Mouse (Mus musculus) urinary bladder, adult 2 months (tissue): ENCODE measurements around the gene Cela3b. TPM values are rescaled to one million over a fixed set of nuclear protein-coding genes. Genes with fewer than 3 reads are reported as not detected.

Experiments
- DNase-seq: peaks from one replicate; pipeline ENCODE4 v3.0.0; 2022; ENCODE audit warnings: low spot score
- polyA plus RNA-seq: library from polyadenylated mRNA; depleted of rRNA; stranded (reverse); fragments of >200 nt; gene quantifications from 2 replicates; pipeline ENCODE4 v1.2.3, GENCODE M21; 2012; rRNA removed

Gene Cela3b
- 0.34 TPM in 1 of 2 replicates, not detected in the other for polyA plus RNA-seq

- no peak for DNase-seq
Observed at GRCm38 (mm10) chr4:137430502-137430901, at the start of gene Cela3b. Cela3b (minus strand) TSS chr4:137430540.

GRCm38 (mm10) chr4:137479757-137480156 is 49.4 kb upstream of the Cela3b start:
- DNase-seq = no peak

- no peak for DNase-seq
Observed at GRCm38 (mm10) chr4:137478306-137478705, 48.0 kb upstream of the Cela3b start.

GRCm38 (mm10) chr4:137477611-137478010 is 47.3 kb upstream of the Cela3b start:
- no peak for DNase-seq

GRCm38 (mm10) chr4:137476761-137477237 is 46.5 kb upstream of the Cela3b start:
- no peak for DNase-seq

DNA sequence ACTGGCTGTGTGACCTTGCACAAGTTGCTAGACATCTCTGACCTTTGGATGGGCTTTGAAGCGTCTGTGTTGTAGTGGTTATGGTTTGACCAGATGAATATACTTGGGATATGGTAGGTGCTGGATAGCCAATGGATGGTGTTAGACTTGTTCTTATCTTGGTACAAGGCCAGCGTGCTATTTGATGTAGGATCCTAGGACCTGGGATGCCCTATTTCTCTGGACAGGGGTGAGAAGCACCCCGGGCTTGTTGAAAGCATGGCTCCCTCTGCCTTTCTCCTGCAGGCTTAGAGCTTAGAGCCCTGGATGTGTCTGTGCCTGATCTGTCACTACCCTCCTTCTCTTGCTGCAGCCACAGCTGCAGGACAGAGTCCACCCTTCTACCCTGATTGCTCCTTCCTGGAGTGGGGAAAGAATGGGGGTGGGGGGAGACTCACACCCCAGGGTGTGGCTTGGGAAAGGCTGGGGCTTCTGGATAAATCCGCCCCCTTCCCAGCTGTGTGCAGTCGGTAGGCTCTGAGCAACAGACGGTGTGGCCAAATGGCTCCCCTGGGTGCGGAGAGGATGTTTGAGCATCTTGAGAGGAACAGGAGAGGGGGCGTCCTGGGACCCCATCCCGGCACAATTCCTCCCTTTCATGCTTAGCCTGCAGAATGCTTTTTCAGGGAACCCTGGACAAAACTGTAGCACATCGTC is 45.9 kb upstream of the Cela3b start:
- no peak for DNase-seq

GRCm38 (mm10) chr4:137475271-137476050 is 45.1 kb upstream of the Cela3b start:
- DNase-seq = no peak

- DNase-seq = no peak
Observed at GRCm38 (mm10) chr4:137474694-137475093, 44.4 kb upstream of the Cela3b start.

GRCm38 (mm10) chr4:137473701-137474388 is 43.5 kb upstream of the Cela3b start:
- no peak for DNase-seq

DNA sequence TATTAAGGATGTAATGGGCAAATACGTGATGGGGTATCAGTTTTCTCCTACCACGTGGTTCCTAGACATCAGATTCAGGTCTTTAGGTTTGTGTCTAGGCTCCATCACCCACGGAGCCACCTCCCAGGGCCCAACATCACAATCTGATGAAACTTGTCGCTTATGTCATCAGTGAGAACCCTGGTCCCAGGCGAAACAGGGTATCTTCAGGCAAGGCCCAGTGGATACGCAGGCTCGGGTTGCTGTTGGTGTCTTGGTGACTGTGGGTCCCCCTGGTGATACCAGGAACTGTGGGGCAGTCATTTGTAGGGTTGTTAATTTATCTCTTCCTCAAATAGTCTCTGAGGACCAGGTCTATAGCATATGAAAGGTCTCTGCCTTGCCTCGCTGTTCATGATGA is 42.9 kb upstream of the Cela3b start:
- no peak for DNase-seq

DNA sequence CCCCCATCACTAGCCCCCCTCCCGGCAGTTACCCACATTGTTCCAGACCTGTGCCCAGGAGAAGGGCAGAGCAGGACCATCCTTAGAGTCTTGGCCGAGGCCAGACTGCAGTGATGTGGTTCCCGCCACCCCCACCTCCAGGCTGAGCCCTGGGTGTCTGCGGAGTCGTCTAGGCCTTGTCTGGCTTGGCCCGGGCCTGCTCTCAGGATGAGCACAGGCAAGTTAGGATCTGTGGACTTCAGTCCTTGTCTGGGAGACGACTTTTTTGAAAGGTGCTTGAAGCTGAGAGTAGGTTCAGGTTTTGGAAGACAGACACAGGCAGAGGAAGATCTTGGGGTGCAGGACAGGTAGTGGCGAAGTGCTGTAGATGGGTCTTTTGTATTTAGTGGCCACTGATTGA is 41.0 kb upstream of the Cela3b start:
- DNase-seq = no peak

GRCm38 (mm10) chr4:137470701-137471317 is 40.5 kb upstream of the Cela3b start:
- no peak for DNase-seq

GRCm38 (mm10) chr4:137469845-137470692 is 39.7 kb upstream of the Cela3b start:
- DNase-seq = no peak

GRCm38 (mm10) chr4:137469081-137469844 is 38.9 kb upstream of the Cela3b start:
- DNase-seq = no peak

DNA sequence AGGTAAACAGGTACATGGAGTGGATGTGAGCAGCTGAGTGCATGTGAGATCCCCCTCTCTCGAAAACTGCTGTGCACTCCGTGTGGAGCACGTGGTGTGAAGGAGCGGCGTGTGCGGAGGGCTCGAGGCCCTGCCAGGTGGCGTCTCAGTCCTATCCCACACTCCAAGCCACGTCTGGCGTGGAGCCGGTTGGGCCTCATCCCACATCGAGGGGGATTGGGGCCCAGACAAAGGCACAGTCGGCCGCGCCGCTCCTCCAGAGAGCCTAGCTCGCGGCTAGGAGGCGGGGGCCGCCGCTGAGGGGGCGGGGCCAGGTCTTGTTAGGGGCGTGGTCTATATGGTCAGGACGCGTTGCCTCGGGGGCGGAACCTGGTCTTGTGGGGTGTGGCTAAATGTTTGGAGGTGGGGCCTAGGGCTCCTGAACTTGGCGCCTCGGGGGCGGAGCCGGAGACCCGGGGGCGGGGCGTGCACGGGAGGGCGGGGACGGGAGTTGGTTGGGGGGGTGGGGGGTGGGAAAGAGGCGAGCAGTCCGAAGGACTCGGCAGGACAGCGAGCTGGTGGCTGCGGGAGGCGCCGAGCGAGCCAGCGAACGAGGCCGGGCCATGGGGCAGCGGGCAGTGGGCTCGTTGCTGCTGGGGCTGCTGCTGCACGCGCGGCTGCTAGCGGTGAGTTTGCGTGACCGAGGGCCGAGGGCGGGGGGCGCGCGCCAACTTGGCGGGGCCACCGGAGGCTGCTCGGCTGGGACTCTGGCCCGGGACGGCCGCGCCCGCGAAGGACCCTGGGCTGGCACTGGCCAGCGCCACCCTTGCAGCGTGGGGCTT is 38.1 kb upstream of the Cela3b start, which contains the start of gene Hspg2:
Gene Hspg2 (plus strand): TSS at position 510 of the 821 bp plus-strand sequence.
- DNase-seq = peak; percentile 83

- no peak for DNase-seq
Observed at GRCm38 (mm10) chr4:137467525-137467924, 37.2 kb upstream of the Cela3b start.

GRCm38 (mm10) chr4:137466991-137467390 is 36.7 kb upstream of the Cela3b start:
- DNase-seq = no peak

GRCm38 (mm10) chr4:137465125-137465787 is 34.9 kb upstream of the Cela3b start:
- no peak for DNase-seq
